Mouse (Mus musculus) frontal cortex, postnatal 36 days (tissue): Measurements from ENCODE around the gene B4galt2.

Experiments used
- DNase-seq, 2 experiments: peaks; one replicate each; pipeline ENCODE4 v3.0.0; 2022; ENCODE audit warnings: low spot score in 2 of 2

Gene B4galt2

GRCm38 (mm10) chr4:117835531-117836111, 47.7 kb downstream of the B4galt2 start:
- DNase-seq = peak; percentile 70 to 80

- peak; percentile 55 to 61 for DNase-seq
These were observed 48.3 kb downstream of the B4galt2 start for GRCm38 (mm10) chr4:117834845-117835530.

DNA sequence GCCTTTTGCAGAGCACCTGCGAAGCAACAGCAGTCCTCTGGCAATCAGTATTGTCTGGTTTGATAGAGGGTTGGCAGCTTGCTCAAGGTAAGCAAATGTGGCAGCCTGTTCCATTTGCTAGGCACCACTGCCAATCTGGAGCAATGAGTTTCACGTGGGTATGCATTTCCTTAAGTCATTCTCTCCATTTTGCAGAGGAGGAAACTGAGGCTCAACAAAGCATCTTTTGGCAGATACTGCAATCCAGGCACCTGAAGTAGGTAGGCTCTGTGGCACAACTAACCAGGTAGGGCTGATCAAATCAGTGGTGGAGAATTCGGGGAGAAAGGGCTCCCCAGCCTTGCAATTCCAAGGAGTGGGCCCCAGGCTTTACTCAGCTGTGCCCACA, 48.8 kb downstream of the B4galt2 start, which contains the start of gene Slc6a9:
Gene Slc6a9 (plus strand): TSS at position 50 of the 388 bp plus-strand sequence.
- DNase-seq = no peak

DNA sequence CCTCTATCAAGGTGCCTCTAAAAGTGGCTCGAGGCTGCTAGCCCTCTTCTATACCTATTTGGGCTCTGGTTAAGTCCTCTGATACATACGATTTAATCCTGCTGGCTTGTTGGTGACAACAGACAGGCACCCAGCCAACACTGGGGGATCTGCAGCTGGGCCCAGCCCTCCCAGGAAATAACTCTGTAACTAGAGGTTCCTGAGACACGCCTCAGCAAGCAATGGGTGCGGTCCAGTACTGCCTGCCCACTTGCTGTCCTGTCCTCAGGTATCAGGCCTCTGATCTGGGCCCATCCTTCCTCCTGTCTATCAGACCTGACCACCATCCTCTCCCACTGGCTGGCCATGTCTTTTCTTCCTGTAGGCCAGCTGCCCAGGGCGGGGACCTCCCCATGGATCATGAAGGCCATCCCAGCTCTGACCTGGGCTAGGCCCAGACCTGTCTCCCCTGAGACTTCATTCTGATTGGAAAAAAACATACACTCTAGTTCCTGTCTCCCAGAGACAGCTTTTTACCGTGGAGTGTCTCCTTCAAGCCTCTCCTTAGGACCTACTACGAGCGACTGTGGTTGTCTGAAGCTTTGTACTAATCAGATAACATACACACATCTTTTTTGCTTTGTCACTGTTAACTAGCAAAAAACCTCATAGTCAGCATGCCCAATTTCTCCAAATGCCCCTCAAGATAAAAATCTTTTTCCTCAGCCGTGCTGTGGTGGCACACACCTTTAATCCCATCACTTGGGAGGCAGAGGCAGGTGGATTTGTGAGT, 51.2 kb downstream of the B4galt2 start:
- DNase-seq = no peak

GRCm38 (mm10) chr4:117831499-117831898, 51.8 kb downstream of the B4galt2 start:
- DNase-seq = no peak

- DNase-seq = no peak
These were observed 52.5 kb downstream of the B4galt2 start for GRCm38 (mm10) chr4:117830801-117831200.

GRCm38 (mm10) chr4:117830124-117830551, 53.1 kb downstream of the B4galt2 start:
- no peak for DNase-seq

- peak; percentile 54 to 57 for DNase-seq
These were observed 53.8 kb downstream of the B4galt2 start for GRCm38 (mm10) chr4:117829260-117830123.

DNA sequence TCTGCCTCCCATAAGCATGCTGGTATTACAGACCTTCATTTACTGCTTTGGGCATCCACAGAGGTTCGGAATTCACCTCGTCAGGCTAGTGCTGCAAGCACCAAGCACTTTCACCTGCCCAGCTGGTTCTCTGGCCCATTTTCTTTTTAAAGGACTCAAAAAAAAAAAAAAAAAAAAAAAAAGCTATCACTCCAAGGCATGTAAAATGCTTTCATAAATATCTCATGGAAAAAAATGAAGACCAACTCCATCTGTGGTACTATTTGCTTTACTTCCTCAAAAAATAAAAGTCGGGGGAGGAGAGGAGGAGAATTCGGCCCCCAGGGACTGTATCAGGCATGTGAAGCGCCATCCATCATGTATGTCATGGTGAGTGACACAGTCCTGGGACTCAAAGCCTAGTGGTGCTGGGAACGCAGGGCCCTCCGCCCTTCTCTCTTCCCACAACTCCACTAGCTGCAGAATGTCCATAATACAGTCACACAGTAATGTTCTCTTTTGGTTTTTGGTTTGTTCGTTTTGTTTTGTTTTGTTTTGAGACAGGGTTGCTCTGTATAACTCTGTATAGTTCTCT, 54.6 kb downstream of the B4galt2 start:
- no peak for DNase-seq
